Mouse (Mus musculus): ENCODE data around the gene Isoc2a.
"Not testable (repeated sequence)": the region's sequence is repeated elsewhere in the genome, so short reads cannot be mapped to it uniquely, and the experiment has no call there.

DNA sequence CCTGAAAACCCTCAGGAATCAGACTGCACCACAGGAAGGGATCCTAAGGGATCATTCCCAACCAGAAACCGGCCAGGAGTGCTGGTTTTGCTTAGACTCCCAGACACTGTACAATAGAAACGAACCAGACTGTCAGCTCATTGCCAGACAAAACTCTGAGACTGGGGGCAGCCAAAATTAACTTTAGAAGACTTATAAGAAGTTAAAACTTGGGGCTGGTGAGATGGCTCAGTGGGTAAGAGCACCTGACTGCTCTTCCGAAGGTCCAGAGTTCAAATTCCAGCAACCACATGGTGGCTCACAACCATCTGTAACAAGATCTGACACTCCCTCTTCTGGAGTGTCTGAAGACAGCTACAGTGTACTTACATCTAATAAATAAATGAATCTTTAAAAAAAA lies 16.0 kb upstream of the Isoc2a start:
- not testable (repeated sequence) for TF ChIP-seq CTCF, POLR2A (IDR thresholded peaks at IDR 0.05; ENCODE audit: insufficient read depth, low read depth, low read length)

All from olfactory bulb, adult 2 months (tissue).